Mouse (Mus musculus) C2C12 (cell line): Measurements from ENCODE around the gene Neu2.

ENCODE experiments used
- CTCF ChIP-seq: IDR thresholded peaks from one replicate; pipeline ENCODE4 v1.5.1; 2011; ENCODE audit not compliant: control insufficient read depth, insufficient read depth, insufficient read length
- USF1 ChIP-seq: IDR thresholded peaks from one replicate; pipeline ENCODE4 v1.6.1; 2011; ENCODE audit warnings: low read depth, mild to moderate bottlenecking, control low read depth, moderate library complexity

GRCm38 (mm10) chr1:87509561-87510165, at the start of gene Neu2:
- TF ChIP-seq CTCF: no peak
- no peak for TF ChIP-seq USF1
